Mouse (Mus musculus) adrenal gland, postnatal 0 days (tissue): ENCODE data around the gene Ube2u. TPM values are rescaled to one million over a fixed set of nuclear protein-coding genes. Genes with fewer than 3 reads are reported as not detected.

Experiments used
- polyA plus RNA-seq: library from polyadenylated mRNA; unstranded; fragments of >200 nt; fragmentation: Nextera tagmentation; extraction: Ambion mirVana; gene quantifications from 2 replicates; pipeline ENCODE4 v1.2.1, GENCODE M21; 2015

Gene Ube2u
- polyA plus RNA-seq, result 0.11 and 0.27 TPM in 2 replicates

GRCm38 (mm10) chr4:100478592-100479321 lies at the start of gene Ube2u:
TSS of gene Ube2u (plus strand) at chr4:100478849.

